Mouse (Mus musculus): ENCODE data around the gene Dnaja2. TPM values are rescaled to one million over a fixed set of nuclear protein-coding genes. Genes with fewer than 3 reads are reported as not detected.

Dnaja2 gene
- polyA plus RNA-seq, 1 experiment from 2014 or later: 181 TPM

- no peaks in the 10 kb centered on the region for H3K36me3 ChIP-seq (ENCODE audit: control insufficient read depth, insufficient read depth)
- no peak for ATAC-seq (replicated peaks; ENCODE audit: extremely low read depth, insufficient read depth, low FRiP score)
- 86% methylated on average over 10 of the region's 10 CpGs for WGBS
- H3K27me3 ChIP-seq (ENCODE audit: control insufficient read depth, insufficient read depth, low read length): no peaks in the 10 kb centered on the region
- no peak overlapping the region for H3K4me3 ChIP-seq (ENCODE audit: low read length)
- no peak overlapping the region for H3K4me2 ChIP-seq (ENCODE audit: low read depth, low read length)
- no peak overlapping the region for H3K9ac ChIP-seq (ENCODE audit: low read length)
- H3K27ac ChIP-seq (ENCODE audit: low read length): no peak overlapping the region
- H3K9me3 ChIP-seq (replicated peaks; ENCODE audit: control insufficient read depth, low read length): no peaks in the 10 kb centered on the region
- H3K4me1 ChIP-seq (ENCODE audit: control insufficient read depth, insufficient read depth, low read length): no peaks in the 10 kb centered on the region
These were observed 37.2 kb downstream of the Dnaja2 start for GRCm38 (mm10) chr8:85517956-85518355.

GRCm38 (mm10) chr8:85517336-85517735 is 37.8 kb downstream of the Dnaja2 start:
- Histone ChIP-seq H3K9ac (ENCODE audit: low read length) (no peak overlapping the region), H3K9me3 (replicated peaks; ENCODE audit: control insufficient read depth, low read length) (no peaks in the 10 kb centered on the region), H3K27ac (ENCODE audit: low read length) (no peak overlapping the region), H3K36me3 (ENCODE audit: control insufficient read depth, insufficient read depth) (no peaks in the 10 kb centered on the region), H3K4me2 (ENCODE audit: low read depth, low read length) (no peak overlapping the region), H3K4me3 (ENCODE audit: low read length) (no peak overlapping the region), H3K4me1 (ENCODE audit: control insufficient read depth, insufficient read depth, low read length) (no peaks in the 10 kb centered on the region), H3K27me3 (ENCODE audit: control insufficient read depth, insufficient read depth, low read length) (no peaks in the 10 kb centered on the region)
- WGBS: 71% methylated on average over 4 of the region's 4 CpGs
- no peak for ATAC-seq (replicated peaks; ENCODE audit: extremely low read depth, insufficient read depth, low FRiP score)

- H3K36me3 ChIP-seq (ENCODE audit: control insufficient read depth, insufficient read depth): no peaks in the 10 kb centered on the region
- no peak for ATAC-seq (replicated peaks; ENCODE audit: extremely low read depth, insufficient read depth, low FRiP score)
- WGBS: 61% methylated on average over 7 of the region's 7 CpGs
These were observed 39.8 kb downstream of the Dnaja2 start for GRCm38 (mm10) chr8:85515391-85515790.

GRCm38 (mm10) chr8:85513283-85513682 is 41.9 kb downstream of the Dnaja2 start:
- H3K27me3 ChIP-seq (ENCODE audit: control insufficient read depth, insufficient read depth, low read length): no peaks in the 10 kb centered on the region
- H3K4me2 ChIP-seq (ENCODE audit: low read depth, low read length): no peak overlapping the region
- H3K4me3 ChIP-seq (ENCODE audit: low read length): no peak overlapping the region
- H3K4me1 ChIP-seq (ENCODE audit: control insufficient read depth, insufficient read depth, low read length): no peaks in the 10 kb centered on the region
- no peak overlapping the region for H3K9ac ChIP-seq (ENCODE audit: low read length)
- H3K27ac ChIP-seq (ENCODE audit: low read length): no peak overlapping the region
- no peak for ATAC-seq (replicated peaks; ENCODE audit: extremely low read depth, insufficient read depth, low FRiP score)
- 76% methylated on average over 4 of the region's 4 CpGs for WGBS
- H3K9me3 ChIP-seq (replicated peaks; ENCODE audit: control insufficient read depth, low read length): no peaks in the 10 kb centered on the region
- H3K36me3 ChIP-seq (ENCODE audit: control insufficient read depth, insufficient read depth): no peaks in the 10 kb centered on the region

More at GRCm38 (mm10) chr8:85515391-85515790, 39.8 kb downstream of the Dnaja2 start:
- no peaks in the 10 kb centered on the region for H3K9me3 ChIP-seq (replicated peaks; ENCODE audit: control insufficient read depth, low read length)
- H3K4me1 ChIP-seq (ENCODE audit: control insufficient read depth, insufficient read depth, low read length): no peaks in the 10 kb centered on the region
- H3K27ac ChIP-seq (ENCODE audit: low read length): no peak overlapping the region
- no peaks in the 10 kb centered on the region for H3K27me3 ChIP-seq (ENCODE audit: control insufficient read depth, insufficient read depth, low read length)
- H3K9ac ChIP-seq (ENCODE audit: low read length): no peak overlapping the region
- H3K4me2 ChIP-seq (ENCODE audit: low read depth, low read length): no peak overlapping the region
- H3K4me3 ChIP-seq (ENCODE audit: low read length): no peak overlapping the region

- Histone ChIP-seq H3K4me1 (ENCODE audit: control insufficient read depth, insufficient read depth, low read length) (no peaks in the 10 kb centered on the region), H3K36me3 (ENCODE audit: control insufficient read depth, insufficient read depth) (no peaks in the 10 kb centered on the region)
These were observed 42.9 kb downstream of the Dnaja2 start for GRCm38 (mm10) chr8:85512234-85512633.

GRCm38 (mm10) chr8:85508661-85509060 is 46.5 kb downstream of the Dnaja2 start:
- WGBS: 74% methylated on average over 4 of the region's 4 CpGs
- no peak for ATAC-seq (replicated peaks; ENCODE audit: extremely low read depth, insufficient read depth, low FRiP score)
- no peaks in the 10 kb centered on the region for H3K36me3 ChIP-seq (ENCODE audit: control insufficient read depth, insufficient read depth)

More at GRCm38 (mm10) chr8:85512234-85512633, 42.9 kb downstream of the Dnaja2 start:
- Histone ChIP-seq H3K9me3 (replicated peaks; ENCODE audit: control insufficient read depth, low read length) (no peaks in the 10 kb centered on the region), H3K27ac (ENCODE audit: low read length) (no peak overlapping the region), H3K9ac (ENCODE audit: low read length) (no peak overlapping the region), H3K27me3 (ENCODE audit: control insufficient read depth, insufficient read depth, low read length) (no peaks in the 10 kb centered on the region), H3K4me2 (ENCODE audit: low read depth, low read length) (no peak overlapping the region), H3K4me3 (ENCODE audit: low read length) (no peak overlapping the region)
- 90% methylated on average over 8 of the region's 8 CpGs for WGBS
- ATAC-seq (replicated peaks; ENCODE audit: extremely low read depth, insufficient read depth, low FRiP score): no peak

GRCm38 (mm10) chr8:85506620-85507019 is 48.5 kb downstream of the Dnaja2 start:
- Histone ChIP-seq H3K4me1 (ENCODE audit: control insufficient read depth, insufficient read depth, low read length) (peaks cover under 1% of the 10 kb centered on the region; the same call in 1 of the 2 replicates), H3K27me3 (ENCODE audit: control insufficient read depth, insufficient read depth, low read length) (no peaks in the 10 kb centered on the region), H3K4me3 (ENCODE audit: low read length) (no peak overlapping the region), H3K27ac (ENCODE audit: low read length) (no peak overlapping the region), H3K36me3 (ENCODE audit: control insufficient read depth, insufficient read depth) (no peaks in the 10 kb centered on the region), H3K4me2 (ENCODE audit: low read depth, low read length) (no peak overlapping the region), H3K9me3 (replicated peaks; ENCODE audit: control insufficient read depth, low read length) (no peaks in the 10 kb centered on the region), H3K9ac (ENCODE audit: low read length) (no peak overlapping the region)
- ATAC-seq (replicated peaks; ENCODE audit: extremely low read depth, insufficient read depth, low FRiP score): no peak
- WGBS: 86% methylated on average over 4 of the region's 4 CpGs

More at GRCm38 (mm10) chr8:85508661-85509060, 46.5 kb downstream of the Dnaja2 start:
- Histone ChIP-seq H3K27ac (ENCODE audit: low read length) (no peak overlapping the region), H3K4me2 (ENCODE audit: low read depth, low read length) (no peak overlapping the region), H3K27me3 (ENCODE audit: control insufficient read depth, insufficient read depth, low read length) (no peaks in the 10 kb centered on the region), H3K9me3 (replicated peaks; ENCODE audit: control insufficient read depth, low read length) (no peaks in the 10 kb centered on the region), H3K9ac (ENCODE audit: low read length) (no peak overlapping the region), H3K4me3 (ENCODE audit: low read length) (no peak overlapping the region), H3K4me1 (ENCODE audit: control insufficient read depth, insufficient read depth, low read length) (no peaks in the 10 kb centered on the region)

- H3K27ac ChIP-seq (ENCODE audit: low read length): no peak overlapping the region
- no peaks in the 10 kb centered on the region for H3K9me3 ChIP-seq (replicated peaks; ENCODE audit: control insufficient read depth, low read length)
- peaks cover 7% of the 10 kb centered on the region for H3K4me1 ChIP-seq (ENCODE audit: control insufficient read depth, insufficient read depth, low read length)
- no peaks in the 10 kb centered on the region for H3K27me3 ChIP-seq (ENCODE audit: control insufficient read depth, insufficient read depth, low read length)
- 79% methylated on average over 6 of the region's 6 CpGs for WGBS
- no peaks in the 10 kb centered on the region for H3K36me3 ChIP-seq (ENCODE audit: control insufficient read depth, insufficient read depth)
- no peak overlapping the region for H3K9ac ChIP-seq (ENCODE audit: low read length)
- no peak overlapping the region for H3K4me3 ChIP-seq (ENCODE audit: low read length)
- H3K4me2 ChIP-seq (ENCODE audit: low read depth, low read length): no peak overlapping the region
- ATAC-seq (replicated peaks; ENCODE audit: extremely low read depth, insufficient read depth, low FRiP score): no peak
These were observed 50.4 kb downstream of the Dnaja2 start for GRCm38 (mm10) chr8:85504704-85505103.

- no peak for ATAC-seq (replicated peaks; ENCODE audit: extremely low read depth, insufficient read depth, low FRiP score)
- H3K27me3 ChIP-seq (ENCODE audit: control insufficient read depth, insufficient read depth, low read length): no peaks in the 10 kb centered on the region
These were observed 52.1 kb downstream of the Dnaja2 start for GRCm38 (mm10) chr8:85503065-85503464.

More at GRCm38 (mm10) chr8:85503065-85503464, 52.1 kb downstream of the Dnaja2 start:
- Histone ChIP-seq H3K4me3 (ENCODE audit: low read length) (no peak overlapping the region), H3K36me3 (ENCODE audit: control insufficient read depth, insufficient read depth) (no peaks in the 10 kb centered on the region), H3K4me2 (ENCODE audit: low read depth, low read length) (no peak overlapping the region), H3K27ac (ENCODE audit: low read length) (no peak overlapping the region), H3K4me1 (ENCODE audit: control insufficient read depth, insufficient read depth, low read length) (peaks cover 7% of the 10 kb centered on the region), H3K9ac (ENCODE audit: low read length) (no peak overlapping the region), H3K9me3 (replicated peaks; ENCODE audit: control insufficient read depth, low read length) (no peaks in the 10 kb centered on the region)
- WGBS: 53% methylated on average over 3 of the region's 3 CpGs
